Mouse (Mus musculus) forebrain, embryonic 10.5 days (tissue): ENCODE measurements at regions not wholly inside any gene's neighbourhood (a gene's known extent, or its start where the extent isn't known, plus 50 kb on each side); places are given as distances from the start of the nearest gene placed in this dataset.

Source experiments
- DNase-seq: peaks from one replicate; pipeline ENCODE4 v3.0.0-alpha.2; 2017; ENCODE audit warnings: low spot score; ENCODE audit errors: extremely low spot score
- H3K27ac ChIP-seq: fragments of 300-500 bp; sonication (generic); 2 replicates; pipeline ENCODE4 v1.5.1; 2016; ENCODE audit warnings: mild to moderate bottlenecking
- H3K27me3 ChIP-seq: fragments of 300-500 bp; sonication (generic); 2 replicates; pipeline ENCODE4 v1.6.1; 2016; ENCODE audit warnings: mild to moderate bottlenecking; ENCODE audit not compliant: poor library complexity, severe bottlenecking
- H3K36me3 ChIP-seq: fragments of 300-500 bp; sonication (generic); replicated peaks from 2 replicates; pipeline ENCODE4 v1.6.1; 2016; ENCODE audit warnings: mild to moderate bottlenecking, moderate library complexity
- H3K4me1 ChIP-seq: fragments of 300-500 bp; sonication (generic); 2 replicates; pipeline ENCODE4 v1.6.1; 2016
- H3K4me3 ChIP-seq: fragments of 300-500 bp; sonication (generic); 2 replicates; pipeline ENCODE4 v1.5.1; 2016; ENCODE audit warnings: mild to moderate bottlenecking, moderate library complexity
- H3K9me3 ChIP-seq: fragments of 300-500 bp; sonication (generic); 2 replicates; pipeline ENCODE4 v1.6.1; 2016; ENCODE audit warnings: mild to moderate bottlenecking, moderate library complexity
- whole genome bisulfite sequencing: fragments of 180-500 bp; shearing (Covaris S2); methylation state at CpG from one replicate; pipeline ENCODE4 v1.1.7; 2016; 5-methylcytosine and 5-hydroxymethylcytosine counted together

DNA sequence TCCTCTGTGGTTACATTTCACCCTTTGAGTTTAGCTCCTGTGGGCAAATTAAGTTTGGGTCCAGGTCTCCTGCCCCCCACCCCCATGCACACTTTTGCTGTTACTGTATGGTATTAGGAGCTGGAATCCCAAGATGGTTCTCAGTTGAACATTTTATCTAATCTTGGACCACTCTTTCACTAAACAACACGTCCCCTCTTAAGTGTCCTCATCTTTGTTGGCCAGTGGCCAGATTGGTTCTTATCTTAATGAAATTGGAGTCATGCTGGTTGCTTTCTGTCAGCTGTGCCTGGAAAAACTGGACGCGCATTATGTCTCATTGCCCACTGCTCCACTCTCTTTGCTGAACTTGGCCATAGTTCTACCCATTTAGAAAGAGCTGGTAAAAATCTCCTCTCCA lies 391.1 kb upstream of the Pbx1 start:
- no peak for DNase-seq
- WGBS = 91% methylated on average over 3 of the region's 3 CpGs
- no peaks in the 10 kb centered on the region for H3K9me3 ChIP-seq
- H3K36me3 ChIP-seq = no peaks in the 10 kb centered on the region
- no peak overlapping the region for H3K27ac ChIP-seq
- H3K4me3 ChIP-seq = no peak overlapping the region
- no peaks in the 10 kb centered on the region for H3K27me3 ChIP-seq
- H3K4me1 ChIP-seq = 0 out of 2 replicates have a peak, but pooled peaks cover 6% of the 10 kb centered on the region

DNA sequence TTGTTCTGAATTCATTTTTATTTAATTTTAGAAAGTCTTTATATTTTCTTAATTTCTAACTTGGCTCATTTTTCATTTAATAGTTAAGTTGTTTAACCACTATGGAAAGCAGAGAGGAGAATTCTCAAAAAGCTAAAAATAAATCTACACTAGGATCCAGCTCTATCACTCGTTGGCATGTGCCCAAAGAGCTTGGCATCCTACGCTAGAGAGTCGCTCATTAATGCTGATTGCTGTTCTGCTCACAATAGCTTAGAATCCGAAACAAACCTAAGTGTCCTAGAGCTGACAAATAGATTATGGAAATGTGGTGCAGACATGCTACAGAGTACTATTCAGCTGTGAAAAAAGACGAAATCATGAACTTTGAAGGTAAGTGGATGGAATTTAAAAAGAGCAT lies 386.3 kb upstream of the Pbx1 start:
- Histone ChIP-seq H3K27ac (no peak overlapping the region), H3K27me3 (no peaks in the 10 kb centered on the region), H3K4me1 (no peaks in the 10 kb centered on the region), H3K4me3 (no peak overlapping the region), H3K36me3 (no peaks in the 10 kb centered on the region), H3K9me3 (no peaks in the 10 kb centered on the region)
- 91% methylated on average over 5 of the region's 5 CpGs for WGBS
- no peak for DNase-seq

DNA sequence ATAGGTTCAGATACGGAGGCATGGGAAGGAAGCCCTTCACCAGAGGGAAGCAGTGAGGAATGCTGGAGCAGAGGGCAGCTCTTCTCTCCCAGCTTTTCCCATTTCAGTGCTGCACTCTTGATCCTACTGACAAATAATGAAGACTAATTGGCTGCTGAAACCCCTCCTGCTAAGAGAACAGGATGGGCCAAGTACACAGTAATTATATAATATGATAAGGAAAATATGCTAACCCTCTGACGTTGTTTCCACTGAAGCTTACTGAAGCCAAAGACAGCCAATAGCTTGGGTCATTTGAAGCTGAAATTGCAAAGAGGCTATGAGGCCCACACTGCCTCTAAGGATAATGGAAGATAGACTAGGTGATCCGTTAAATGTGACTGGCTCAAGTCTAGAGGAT lies 375.0 kb upstream of the Pbx1 start:
- no peak overlapping the region for H3K4me3 ChIP-seq
- H3K9me3 ChIP-seq = no peaks in the 10 kb centered on the region
- H3K27me3 ChIP-seq = no peaks in the 10 kb centered on the region
- 65% methylated on average over 3 of the region's 3 CpGs for WGBS
- peaks cover 12% of the 10 kb centered on the region; the same call in 1 of the 2 replicates for H3K4me1 ChIP-seq
- no peak for DNase-seq
- H3K36me3 ChIP-seq = no peaks in the 10 kb centered on the region
- no peak overlapping the region for H3K27ac ChIP-seq

DNA sequence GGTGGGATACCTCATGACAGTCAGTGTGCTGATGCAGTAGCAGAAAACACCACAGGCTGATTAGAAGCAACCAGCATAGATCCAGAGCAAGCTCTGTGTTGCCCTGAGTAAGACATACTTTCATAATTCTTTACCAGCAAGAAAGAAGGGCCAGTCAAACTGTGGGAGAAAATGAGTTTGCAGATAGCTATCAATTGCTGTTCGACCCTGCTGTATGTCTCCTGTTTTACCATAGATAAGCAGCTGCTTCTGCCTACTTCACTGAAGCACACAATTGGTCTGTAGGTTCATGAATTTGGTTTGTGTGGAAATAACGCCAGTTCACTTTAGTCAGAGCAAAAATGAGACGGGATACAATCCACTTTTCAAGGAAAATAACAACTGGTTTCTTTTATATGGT lies 373.4 kb upstream of the Pbx1 start:
- no peak overlapping the region for H3K27ac ChIP-seq
- H3K27me3 ChIP-seq = no peaks in the 10 kb centered on the region

DNA sequence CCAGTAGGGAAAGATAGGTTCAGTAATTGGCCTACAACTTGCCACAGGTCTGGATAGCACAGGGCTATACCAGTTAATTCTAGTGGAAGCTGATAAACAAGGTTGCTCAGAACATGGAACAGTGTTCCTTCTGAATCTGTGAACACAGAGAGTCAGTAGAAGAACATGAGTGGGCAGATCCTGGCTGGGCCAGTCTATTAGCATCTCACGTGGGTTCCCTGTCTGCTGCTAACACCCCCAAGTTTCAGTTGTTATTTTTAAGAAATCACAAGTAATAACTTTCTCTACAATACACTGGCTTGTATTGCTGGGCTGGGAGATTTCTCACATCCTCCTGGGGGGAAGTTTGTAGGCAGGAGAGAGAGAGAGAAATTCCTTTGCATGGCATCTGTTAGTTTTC lies 369.0 kb upstream of the Pbx1 start:
- WGBS = 90% methylated on average over 1 of the region's 1 CpGs
- no peak overlapping the region for H3K27ac ChIP-seq

More for the DNA sequence above, 373.4 kb upstream of the Pbx1 start:
- WGBS = 74% methylated on average over 3 of the region's 3 CpGs
- DNase-seq = no peak
- Histone ChIP-seq H3K4me3 (no peak overlapping the region), H3K4me1 (peaks cover 12% of the 10 kb centered on the region; the same call in 1 of the 2 replicates), H3K36me3 (no peaks in the 10 kb centered on the region), H3K9me3 (no peaks in the 10 kb centered on the region)

DNA sequence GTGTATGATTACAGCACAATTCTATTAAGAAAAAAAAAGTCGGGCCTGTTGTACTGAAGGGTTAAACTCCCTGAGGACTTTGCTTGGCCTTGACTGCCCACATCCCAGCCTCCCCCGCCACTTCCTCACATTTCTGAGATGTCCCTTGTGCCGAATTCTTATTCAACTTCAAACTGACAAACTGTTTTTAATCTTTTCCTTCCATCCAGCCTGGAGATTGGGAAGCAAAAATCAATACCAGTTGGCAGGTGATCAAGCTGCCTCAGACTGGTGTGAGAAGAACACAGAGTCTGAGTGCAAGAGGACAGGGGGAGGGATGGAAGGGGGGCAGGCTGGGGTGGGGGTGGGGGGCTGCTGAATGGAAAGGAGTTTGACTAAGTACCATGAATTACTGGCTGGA lies 354.7 kb upstream of the Pbx1 start:
- Histone ChIP-seq H3K4me1 (peaks cover 6% of the 10 kb centered on the region), H3K27me3 (no peaks in the 10 kb centered on the region), H3K4me3 (no peak overlapping the region), H3K36me3 (no peaks in the 10 kb centered on the region), H3K27ac (no peak overlapping the region; the same call in 1 of the 2 replicates), H3K9me3 (no peaks in the 10 kb centered on the region)
- DNase-seq = no peak
- 46% methylated on average over 3 of the region's 3 CpGs for WGBS

More for the DNA sequence above, 369.0 kb upstream of the Pbx1 start:
- peaks cover 6% of the 10 kb centered on the region; the same call in 1 of the 2 replicates for H3K4me1 ChIP-seq
- H3K36me3 ChIP-seq = no peaks in the 10 kb centered on the region
- no peak overlapping the region for H3K4me3 ChIP-seq
- H3K9me3 ChIP-seq = no peaks in the 10 kb centered on the region
- no peak for DNase-seq
- H3K27me3 ChIP-seq = no peaks in the 10 kb centered on the region

DNA sequence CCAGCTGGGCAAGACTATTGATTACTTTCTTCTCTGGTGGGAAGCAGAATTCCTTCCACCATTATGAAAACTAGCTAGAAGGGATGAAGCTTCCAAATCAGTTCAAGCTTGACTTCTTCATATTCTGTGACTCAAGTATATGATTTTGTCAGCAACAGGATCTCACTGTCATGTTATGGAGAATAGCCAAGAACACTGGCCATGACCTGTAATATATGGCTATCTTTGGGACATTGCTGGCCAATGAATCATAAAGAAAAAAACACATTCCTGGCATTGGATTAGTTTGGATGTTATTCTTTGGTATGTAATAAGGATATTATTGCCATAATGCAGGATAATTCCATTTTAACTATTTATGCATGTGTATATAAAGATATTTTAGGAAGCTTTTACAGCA lies 351.8 kb upstream of the Pbx1 start:
- Histone ChIP-seq H3K4me1 (peaks cover 6% of the 10 kb centered on the region), H3K9me3 (no peaks in the 10 kb centered on the region), H3K4me3 (no peak overlapping the region)

DNA sequence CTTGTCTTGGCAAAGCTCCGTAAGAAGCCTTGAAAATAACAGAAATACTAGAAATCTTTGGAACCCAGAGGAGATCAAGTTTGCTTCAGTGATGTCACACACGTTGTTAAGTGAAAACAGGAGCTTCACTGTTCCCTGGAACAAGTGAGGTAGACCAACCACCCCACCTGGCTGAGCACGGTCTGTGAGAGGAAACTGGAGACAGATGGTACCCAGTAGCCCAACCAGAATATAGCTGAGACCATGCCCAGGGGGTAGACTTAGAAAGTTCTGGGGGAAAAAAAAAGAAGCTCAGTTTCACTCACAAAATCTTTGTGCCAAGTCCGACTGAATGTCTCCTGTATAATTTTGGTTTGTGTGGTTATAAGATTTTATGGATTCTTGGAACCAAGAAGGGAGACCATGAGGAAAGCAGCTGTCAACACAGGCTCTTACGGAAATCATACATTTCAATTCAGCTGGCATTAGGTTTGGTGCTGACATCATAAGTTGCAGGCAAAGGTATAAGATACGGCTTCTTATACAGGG lies 332.4 kb upstream of the Pbx1 start:
- H3K36me3 ChIP-seq = no peaks in the 10 kb centered on the region
- WGBS = 81% methylated on average over 6 of the region's 6 CpGs
- DNase-seq = no peak
- H3K4me3 ChIP-seq = no peak overlapping the region
- H3K27ac ChIP-seq = no peak overlapping the region
- peaks cover 3% of the 10 kb centered on the region; the same call in 1 of the 2 replicates for H3K4me1 ChIP-seq
- H3K27me3 ChIP-seq = no peaks in the 10 kb centered on the region
- no peaks in the 10 kb centered on the region for H3K9me3 ChIP-seq

More for the DNA sequence above, 351.8 kb upstream of the Pbx1 start:
- Histone ChIP-seq H3K27me3 (no peaks in the 10 kb centered on the region), H3K27ac (no peak overlapping the region), H3K36me3 (no peaks in the 10 kb centered on the region)
- DNase-seq = no peak

DNA sequence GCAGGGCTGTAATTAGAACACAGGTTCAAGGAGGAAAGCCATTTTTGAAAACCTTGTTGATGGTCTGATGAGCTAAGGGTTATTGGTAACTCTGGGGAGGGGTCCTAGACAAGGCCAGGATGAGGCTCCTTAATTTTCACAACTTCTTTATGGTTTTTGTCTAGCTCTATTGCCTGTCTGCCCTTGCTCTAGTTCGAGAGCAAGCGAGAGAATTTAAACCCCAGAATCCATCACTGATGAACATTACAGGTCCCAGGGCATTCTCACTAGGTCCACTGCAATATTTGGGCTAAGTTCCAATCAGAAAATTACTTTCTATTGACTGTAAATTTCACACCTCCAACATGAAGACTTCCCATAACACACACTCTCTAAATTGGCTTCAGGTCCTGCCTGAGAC lies 329.0 kb upstream of the Pbx1 start:
- no peak overlapping the region for H3K27ac ChIP-seq

DNA sequence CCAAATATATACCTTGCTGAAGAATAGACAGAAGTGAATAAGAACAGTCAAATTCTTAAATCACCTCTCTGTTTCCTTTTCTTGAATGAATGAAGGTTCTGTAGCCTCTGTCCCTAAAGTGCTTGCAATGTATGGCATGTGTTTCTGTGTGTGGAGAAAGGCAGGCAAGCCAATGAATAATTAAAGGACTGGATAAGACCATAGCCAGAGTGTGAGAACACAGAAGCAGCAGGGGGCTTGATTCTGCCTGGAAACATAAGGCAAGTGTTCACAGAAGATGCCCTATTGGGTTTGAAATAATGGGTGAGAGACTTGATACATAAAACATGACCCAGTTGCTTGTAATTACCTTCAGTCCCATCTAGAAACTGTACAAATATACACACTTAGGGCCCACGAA lies 328.2 kb upstream of the Pbx1 start:
- Histone ChIP-seq H3K27ac (no peak overlapping the region), H3K9me3 (no peaks in the 10 kb centered on the region), H3K27me3 (no peaks in the 10 kb centered on the region), H3K36me3 (no peaks in the 10 kb centered on the region), H3K4me3 (no peak overlapping the region), H3K4me1 (peaks cover 3% of the 10 kb centered on the region; the same call in 1 of the 2 replicates)
- WGBS = 81% methylated on average over 1 of the region's 1 CpGs
- DNase-seq = no peak

More for the DNA sequence above, 329.0 kb upstream of the Pbx1 start:
- H3K4me1 ChIP-seq = peaks cover 3% of the 10 kb centered on the region; the same call in 1 of the 2 replicates
- no peaks in the 10 kb centered on the region for H3K9me3 ChIP-seq
- no peak for DNase-seq
- WGBS = 100% methylated on average over 2 of the region's 2 CpGs
- no peak overlapping the region for H3K4me3 ChIP-seq
- H3K27me3 ChIP-seq = no peaks in the 10 kb centered on the region
- H3K36me3 ChIP-seq = no peaks in the 10 kb centered on the region

DNA sequence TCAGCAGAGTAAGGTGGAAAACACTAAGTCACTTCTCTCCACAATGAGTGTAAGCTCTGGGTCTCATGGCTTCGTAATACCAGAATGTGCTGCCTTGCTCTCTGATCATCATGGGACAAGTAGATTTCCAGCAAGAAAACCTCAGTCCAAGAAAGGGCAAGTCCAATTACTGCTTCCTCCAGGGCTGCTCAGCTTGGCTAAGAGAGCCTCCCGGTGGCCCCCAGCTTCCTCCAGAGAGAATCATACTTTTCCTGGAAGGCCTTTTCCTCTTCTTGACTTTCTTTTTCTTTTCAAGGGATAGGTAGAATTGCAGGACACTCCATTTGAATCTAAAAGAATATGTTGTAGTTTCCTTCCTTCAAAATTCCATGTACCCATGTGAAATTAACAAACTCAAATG lies 326.8 kb upstream of the Pbx1 start:
- no peaks in the 10 kb centered on the region for H3K27me3 ChIP-seq
- H3K36me3 ChIP-seq = no peaks in the 10 kb centered on the region
- peaks cover 13% of the 10 kb centered on the region for H3K4me1 ChIP-seq
- WGBS = 92% methylated on average over 2 of the region's 2 CpGs
- no peaks in the 10 kb centered on the region for H3K9me3 ChIP-seq
- DNase-seq = no peak
- no peak overlapping the region for H3K4me3 ChIP-seq
- no peak overlapping the region for H3K27ac ChIP-seq

DNA sequence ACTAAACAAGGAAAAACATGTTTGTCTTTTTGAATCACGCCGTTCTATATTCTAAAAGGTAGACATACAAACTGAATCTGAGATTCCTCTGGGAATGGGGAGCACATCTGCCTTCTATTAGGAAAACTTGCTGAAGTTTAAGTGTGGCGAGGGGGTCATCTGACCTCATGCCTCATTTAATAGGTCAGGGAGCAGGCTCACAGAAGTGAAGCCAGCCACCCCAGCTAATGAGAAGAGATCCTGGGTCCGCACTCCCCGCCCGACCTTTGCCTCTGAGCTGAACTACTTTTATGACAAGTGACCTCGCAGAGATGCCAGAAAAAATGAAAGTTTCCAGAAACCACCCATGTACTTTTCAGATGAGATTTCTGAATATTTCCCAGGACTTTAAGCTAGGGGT lies 322.1 kb upstream of the Pbx1 start:
- WGBS = 49% methylated on average over 7 of the region's 7 CpGs
- peak; percentile 24 for DNase-seq
- peaks cover 10% of the 10 kb centered on the region for H3K4me1 ChIP-seq
- H3K27me3 ChIP-seq = no peaks in the 10 kb centered on the region
- H3K27ac ChIP-seq = no peak overlapping the region
- H3K9me3 ChIP-seq = no peaks in the 10 kb centered on the region
- no peak overlapping the region for H3K4me3 ChIP-seq
- no peaks in the 10 kb centered on the region for H3K36me3 ChIP-seq

DNA sequence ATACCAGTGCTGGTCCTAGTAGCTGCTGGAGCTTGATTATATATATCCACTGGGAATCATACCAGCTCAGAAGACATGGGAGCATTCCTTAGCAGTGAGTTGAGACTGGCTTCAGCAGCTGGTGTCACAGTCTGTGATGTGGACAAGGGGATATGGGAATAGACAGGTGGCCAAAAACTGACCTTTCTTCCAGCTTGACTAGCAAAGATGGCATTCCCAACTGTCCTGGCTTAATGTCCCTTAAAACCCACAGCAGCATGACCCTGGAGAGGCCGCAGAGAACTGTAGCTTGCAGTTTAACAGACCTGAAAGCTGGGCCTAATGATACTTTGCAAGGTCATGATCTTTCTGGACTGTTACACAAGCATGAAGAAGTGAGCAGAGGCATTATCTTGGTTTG lies 311.4 kb upstream of the Pbx1 start:
- H3K4me1 ChIP-seq = no peaks in the 10 kb centered on the region
- H3K9me3 ChIP-seq = no peaks in the 10 kb centered on the region
- H3K4me3 ChIP-seq = no peak overlapping the region
- no peaks in the 10 kb centered on the region for H3K27me3 ChIP-seq
- 84% methylated on average over 1 of the region's 1 CpGs for WGBS
- no peaks in the 10 kb centered on the region for H3K36me3 ChIP-seq
- DNase-seq = no peak
- no peak overlapping the region for H3K27ac ChIP-seq

DNA sequence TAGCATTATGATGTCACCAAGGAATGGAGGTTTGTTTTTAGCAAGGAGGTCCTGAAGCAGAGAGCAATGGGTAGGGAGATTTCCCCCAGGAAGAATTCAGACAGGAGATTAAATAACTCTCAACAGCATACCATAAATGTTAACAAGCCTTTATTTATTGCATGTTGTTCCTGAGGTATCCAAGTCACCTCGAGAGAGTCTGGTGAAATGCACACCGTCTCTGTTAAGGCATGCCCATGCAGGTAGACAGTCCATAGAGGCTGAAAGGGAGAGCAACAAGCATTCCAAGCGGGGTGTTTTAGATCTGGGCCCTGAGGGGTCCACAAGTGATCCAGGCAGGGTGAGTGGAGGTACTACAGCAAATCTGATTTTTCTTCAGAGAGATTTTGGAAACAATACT lies 305.9 kb upstream of the Pbx1 start:
- Histone ChIP-seq H3K27me3 (no peaks in the 10 kb centered on the region), H3K4me3 (no peak overlapping the region), H3K27ac (no peak overlapping the region), H3K36me3 (no peaks in the 10 kb centered on the region), H3K4me1 (no peaks in the 10 kb centered on the region), H3K9me3 (no peaks in the 10 kb centered on the region)
- WGBS = 90% methylated on average over 3 of the region's 3 CpGs
- no peak for DNase-seq
